19 mouse cellular contexts compared by ENCODE assay signal in genomic region chr8:70616645-70617044, GRCm38 (mm10). TPM values are rescaled to one million over a fixed set of nuclear protein-coding genes. Genes with fewer than 3 reads are reported as not detected.
DNase-seq lines count a peak whose midpoint lies in the region; ATAC-seq and TF ChIP-seq lines count a peak whose summit lies in the region.
"Had no signal": no experiment of that assay in that cellular context is flagged by ENCODE, and none has a peak within 500 bp of the region (broad histone marks: within the 10 kb centered on the region; RNA-seq: fewer than 3 reads in every experiment).

No protein-coding gene starts in this region.

- no peaks in the 10 kb centered on the region for H3K36me3 ChIP-seq in spleen, adult 2 months (ENCODE audit: control insufficient read depth, insufficient read depth, low read length)
- H3K36me3 ChIP-seq: forebrain, embryonic 10.5 days; heart, embryonic 15.5 days had no signal

- intact Hi-C loops in heart, postnatal 25 days (cut with DNase I), result no loop called here

- H3K4me1 ChIP-seq in spleen, adult 2 months (ENCODE audit: control insufficient read depth, insufficient read depth, insufficient read length), result peaks cover 29% of the 10 kb centered on the region; the same call in 1 of the 2 replicates

- WGBS in spleen, adult 2 months, result 32% methylated on average over 11 of the region's 11 CpGs

- TF ChIP-seq POLR2A in spleen, adult 2 months (IDR thresholded peaks at IDR 0.05; ENCODE audit: low read depth, low read length), result no peak

- TF ChIP-seq CTCF in spleen, adult 2 months (IDR thresholded peaks at IDR 0.05; ENCODE audit: extremely low read depth, insufficient read depth, insufficient read length, insufficient replicate concordance), result no peak

- peak overlapping the region; percentile 84 for H3K27ac ChIP-seq in spleen, adult 2 months (ENCODE audit: insufficient read depth, low read length)
- H3K27ac ChIP-seq: forebrain, embryonic 10.5 days; heart, embryonic 15.5 days; kidney, postnatal 0 days had no signal

- H3K27me3 ChIP-seq in spleen, adult 2 months (ENCODE audit: control insufficient read depth, insufficient read depth, low read length), result no peaks in the 10 kb centered on the region

- ATAC-seq in neutrophil, adult 5-6 weeks (ENCODE audit: extremely low read depth, insufficient number of reproducible peaks, low FRiP score, poor library complexity, severe bottlenecking), result peak; percentile 30; the same call in 1 of the 2 replicates
- ATAC-seq: hindbrain, embryonic 16.5 days had no signal

- peak; percentile 29 to 63 for DNase-seq in heart, adult 18-20 months
- DNase-seq in heart, postnatal 25 days (ENCODE audit: low spot score), result no peak
- DNase-seq in spleen, adult 2 months (ENCODE audit: low read depth in 1 of 2, low spot score in 2 of 2), result no peak
- DNase-seq in spleen, postnatal 14 days (ENCODE audit: low spot score in 2 of 2), result no peak
- DNase-seq in induced T-regulatory cell, adult 2 months (ENCODE audit: low read depth), result peak; percentile 21
- DNase-seq in right cerebral cortex, postnatal 4 days, result no peak
- DNase-seq in adrenal gland, postnatal 36 days, result no peak
- DNase-seq: adrenal gland, adult 2 months; cerebellum, adult 8-10 months; lung, embryonic 14.5 days; right cerebral cortex, postnatal 25 days; thymus, adult 18-20 months had no signal

- H3K4me3 ChIP-seq in spleen, adult 2 months (ENCODE audit: extremely low read depth, insufficient read depth, insufficient read length), result peak overlapping the region; percentile 59
- H3K4me3 ChIP-seq: forebrain, embryonic 10.5 days; heart, embryonic 15.5 days had no signal

RNA-seq across cellular contexts. Expression of gene Lrrc25, which starts 0.7 kb away (rescaled TPM):
- total RNA-seq in heart, adult 18-20 months (2021), result 1 to 10 TPM; 1.6 to 2.5 TPM
- 1 to 10 TPM; 1.4 to 1.5 TPM for total RNA-seq in heart, postnatal 25 days (2021)
- polyA plus RNA-seq in spleen, adult 2 months (2012; rRNA removed), result 41.6 and 53.1 TPM in 2 replicates
- 54.1 and 63.7 TPM in 2 replicates for total RNA-seq in neutrophil, adult 5-6 weeks (2017)
- total RNA-seq in adrenal gland, postnatal 36 days (2021), result 1 to 10 TPM; 2.1 to 2.6 TPM
- polyA plus RNA-seq: C2C12 had no signal

RNA-seq across cellular contexts. Expression of gene Ssbp4, which starts 8.0 kb away (rescaled TPM):
- total RNA-seq in heart, adult 18-20 months (2021), result 10 to 100 TPM; 29.9 to 35.7 TPM
- total RNA-seq in heart, postnatal 25 days (2021), result 10 to 100 TPM; 37.0 to 37.7 TPM
- 168 and 256 TPM in 2 replicates for polyA plus RNA-seq in spleen, adult 2 months (2012; rRNA removed)
- total RNA-seq in neutrophil, adult 5-6 weeks (2017), result 31.3 and 45.8 TPM in 2 replicates
- 100 to 1,000 TPM in 1 of 2 experiments, 10 to 100 TPM in 1; 89.7 to 103 TPM for total RNA-seq in adrenal gland, postnatal 36 days (2021)

RNA-seq across cellular contexts. Expression of gene Gdf15, which starts 15.6 kb away (rescaled TPM):
- total RNA-seq in heart, adult 18-20 months (2021), result 1 to 10 TPM; 1.4 to 2.0 TPM
- under 1 TPM; 0.56 to 0.73 TPM for total RNA-seq in heart, postnatal 25 days (2021)
- 5.2 and 6.0 TPM in 2 replicates for polyA plus RNA-seq in spleen, adult 2 months (2012; rRNA removed)
- not detected in 2 replicates for total RNA-seq in neutrophil, adult 5-6 weeks (2017)
- 1 to 10 TPM; 5.0 to 6.0 TPM for total RNA-seq in adrenal gland, postnatal 36 days (2021)
- polyA plus RNA-seq: embryonic facial prominence, embryonic 11.5 days; forebrain, embryonic 10.5 days had no signal

RNA-seq across cellular contexts. Expression of gene Isyna1, which starts 22.5 kb away (rescaled TPM):
- total RNA-seq in heart, adult 18-20 months (2021), result 10 to 100 TPM; 15.4 to 28.2 TPM
- 10 to 100 TPM; 21.5 to 25.1 TPM for total RNA-seq in heart, postnatal 25 days (2021)
- polyA plus RNA-seq in spleen, adult 2 months (2012; rRNA removed), result 136 and 189 TPM in 2 replicates
- total RNA-seq in neutrophil, adult 5-6 weeks (2017), result 51.3 and 51.4 TPM in 2 replicates
- total RNA-seq in adrenal gland, postnatal 36 days (2021), result 100 to 1,000 TPM in 1 of 2 experiments, 10 to 100 TPM in 1; 98.7 to 260 TPM

RNA-seq across cellular contexts. Expression of gene Pgpep1, which starts 43.5 kb away (rescaled TPM):
- total RNA-seq in heart, adult 18-20 months (2021), result 10 to 100 TPM; 40.5 to 41.1 TPM
- 10 to 100 TPM; 46.8 to 47.5 TPM for total RNA-seq in heart, postnatal 25 days (2021)
- 18.2 and 22.2 TPM in 2 replicates for polyA plus RNA-seq in spleen, adult 2 months (2012; rRNA removed)
- 4.4 and 7.7 TPM in 2 replicates for total RNA-seq in neutrophil, adult 5-6 weeks (2017)
- 100 to 1,000 TPM; 138 to 139 TPM for total RNA-seq in adrenal gland, postnatal 36 days (2021)

Comparison
In these comparisons a context has a peak if more than half of its experiments do, and no peak if none do; other contexts are left out.
1. DNase-seq: peak in heart, adult 18-20 months (2 of 2) and induced T-regulatory cell, adult 2 months (single experiment); none in heart, postnatal 25 days (single experiment), spleen, adult 2 months (0 of 2), spleen, postnatal 14 days (0 of 2), right cerebral cortex, postnatal 4 days (single experiment) and adrenal gland, postnatal 36 days (0 of 2).
2. RNA of gene Lrrc25, which starts 0.7 kb away (total RNA-seq): 54.1 to 63.7 TPM in neutrophil, adult 5-6 weeks; 2.1 to 2.6 TPM in adrenal gland, postnatal 36 days, 1.6 to 2.5 TPM in heart, adult 18-20 months and 1.4 to 1.5 TPM in heart, postnatal 25 days; every median in the first group is over 10 times any median in the second.